Mouse (Mus musculus) heart, adult 2 months (tissue): ENCODE results near the gene Ergic3. TPM values are rescaled to one million over a fixed set of nuclear protein-coding genes. Genes with fewer than 3 reads are reported as not detected.

ENCODE experiments used
- DNase-seq, 2 experiments: peaks; one replicate each; pipeline ENCODE4 v3.0.0; 2021
- H3K27ac ChIP-seq: fragments of 200-600 bp; 2 replicates; pipeline ENCODE4 v1.8.1; 2022
- H3K27me3 ChIP-seq: fragments of 200-500 bp; 2 replicates; pipeline ENCODE4 v1.6.1; 2012; ENCODE audit warnings: mild to moderate bottlenecking, low read length, inconsistent platforms, mixed read lengths; ENCODE audit not compliant: control insufficient read depth, insufficient read depth
- H3K36me3 ChIP-seq: fragments of 200-500 bp; 2 replicates; pipeline ENCODE4 v1.6.1; 2012; ENCODE audit warnings: low read length, inconsistent platforms; ENCODE audit not compliant: control insufficient read depth, insufficient read depth
- H3K4me1 ChIP-seq: fragments of 200-500 bp; 2 replicates; pipeline ENCODE4 v1.6.1; 2011; ENCODE audit warnings: low read length; ENCODE audit not compliant: control insufficient read depth, insufficient read depth
- H3K4me3 ChIP-seq: fragments of 200-600 bp; 2 replicates; pipeline ENCODE4 v1.8.1; 2022
- H3K79me2 ChIP-seq: fragments of 200-500 bp; replicated peaks from 2 replicates; pipeline ENCODE4 v1.6.1; 2012; ENCODE audit warnings: mild to moderate bottlenecking, inconsistent platforms, low read length, moderate library complexity, mixed read lengths; ENCODE audit not compliant: control insufficient read depth, insufficient read depth
- H3K9ac ChIP-seq: fragments of 200-500 bp; 2 replicates; pipeline ENCODE4 v1.6.1; 2012; ENCODE audit warnings: low read depth, mild to moderate bottlenecking, control low read depth, inconsistent platforms, low read length, mixed read lengths
- CTCF ChIP-seq: fragments of 200-600 bp; IDR thresholded peaks from 2 replicates; pipeline ENCODE4 v1.8.1; 2022; ENCODE audit warnings: antibody characterized with exemption, mild to moderate bottlenecking, moderate library complexity
- EP300 ChIP-seq: fragments of 200-500 bp; IDR thresholded peaks from 2 replicates; pipeline ENCODE4 v1.6.1; 2011; ENCODE audit warnings: low read depth, low read length, control low read depth; ENCODE audit not compliant: insufficient read depth
- POLR2A ChIP-seq: fragments of 200-500 bp; IDR thresholded peaks from 2 replicates; pipeline ENCODE4 v1.6.1; 2011; ENCODE audit warnings: mild to moderate bottlenecking, low read depth, low read length, control low read depth; ENCODE audit not compliant: insufficient read depth
- WGBS: fragments of 180-500 bp; shearing (Covaris S2); methylation state at CpG from one replicate; pipeline ENCODE4 v1.1.7; 2018; 5-methylcytosine and 5-hydroxymethylcytosine counted together
- intact Hi-C: fragments of 180-260 bp; cut with DNase I; formaldehyde crosslinking; loops from one replicate; pipeline ENCODE4 v1.15.1; 2025
- polyA plus RNA-seq: library from polyadenylated mRNA; depleted of rRNA; stranded (reverse); fragments of >200 nt; gene quantifications from 2 replicates; pipeline ENCODE4 v1.2.3, GENCODE M21; 2012
- total RNA-seq, 2 experiments: library from RNA; stranded (reverse); gene quantifications; 2 replicates each; pipeline ENCODE4 v1.2.3; 2021

The Ergic3 gene
- total and polyA plus RNA-seq, 3 experiments = 60.1 to 104 (median 67.5) TPM

DNA sequence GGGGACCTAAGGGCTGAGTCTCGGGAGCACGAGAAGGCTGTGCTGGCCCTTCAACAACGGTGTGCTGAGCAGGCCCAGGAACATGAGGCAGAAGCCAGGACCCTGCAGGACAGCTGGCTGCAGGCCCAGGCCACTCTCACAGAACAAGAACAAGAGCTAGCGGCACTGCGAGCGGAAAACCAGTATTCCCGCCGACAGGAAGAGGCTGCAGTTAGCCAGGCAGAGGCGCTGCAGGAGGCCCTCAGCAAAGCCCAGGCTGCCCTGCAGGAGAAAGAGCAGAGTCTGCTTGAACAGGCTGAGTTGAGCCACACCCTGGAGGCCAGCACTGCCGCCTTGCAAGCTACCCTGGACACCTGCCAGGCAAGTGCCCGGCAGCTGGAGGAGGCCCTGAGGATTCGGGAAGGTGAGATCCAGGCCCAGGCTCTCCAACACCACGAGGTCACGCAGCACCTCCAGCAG lies 16.0 kb upstream of the Ergic3 start:
- TF ChIP-seq POLR2A (no peak), CTCF (peak; percentile 35), EP300 (no peak)
- no peaks in the 10 kb centered on the region for H3K79me2 ChIP-seq
- H3K4me3 ChIP-seq = no peak overlapping the region
- H3K36me3 ChIP-seq = no peaks in the 10 kb centered on the region
- peak; percentile 63 to 69 for DNase-seq
- intact Hi-C loops = no loop called here
- no peaks in the 10 kb centered on the region for H3K27me3 ChIP-seq
- H3K27ac ChIP-seq = no peak overlapping the region
- H3K9ac ChIP-seq = no peak overlapping the region; the same call in 1 of the 2 replicates
- H3K4me1 ChIP-seq = no peaks in the 10 kb centered on the region
- WGBS = 53% methylated on average over 14 of the region's 14 CpGs

DNA sequence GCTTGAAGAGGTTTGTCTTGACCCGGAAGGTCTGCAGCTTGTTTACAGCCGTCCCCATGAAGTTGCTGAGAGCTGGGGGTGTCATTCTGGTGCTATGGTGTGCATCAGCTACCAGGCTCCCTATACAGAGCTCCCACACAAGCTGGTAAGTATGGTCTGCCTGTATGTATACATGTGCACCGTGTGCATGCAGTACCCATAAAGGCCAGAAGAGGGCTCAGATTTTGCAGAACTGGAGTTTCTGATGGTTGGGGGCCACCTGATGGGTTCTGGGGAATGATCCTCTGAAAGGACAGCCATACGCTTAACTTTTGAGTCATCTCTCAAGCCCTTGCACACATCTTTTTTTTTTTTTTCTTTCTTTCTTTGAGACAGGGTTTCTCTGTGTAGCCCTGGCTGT lies 2.5 kb upstream of the Ergic3 start:
- Histone ChIP-seq H3K4me3 (no peak overlapping the region), H3K27ac (no peak overlapping the region), H3K27me3 (no peaks in the 10 kb centered on the region), H3K79me2 (no peaks in the 10 kb centered on the region), H3K36me3 (no peaks in the 10 kb centered on the region), H3K4me1 (peaks cover 2% of the 10 kb centered on the region; the same call in 1 of the 2 replicates), H3K9ac (no peak overlapping the region)
- DNase-seq = no peak
- TF ChIP-seq EP300 (no peak), POLR2A (no peak), CTCF (peak; percentile 48)
- intact Hi-C loops = loop anchor here (5.0 to 10.0 kb wide), 2 partner anchors 102 to 139 kb away; partner anchors contain the start of genes Nfs1 and Romo1
- 93% methylated on average over 4 of the region's 4 CpGs for WGBS

DNA sequence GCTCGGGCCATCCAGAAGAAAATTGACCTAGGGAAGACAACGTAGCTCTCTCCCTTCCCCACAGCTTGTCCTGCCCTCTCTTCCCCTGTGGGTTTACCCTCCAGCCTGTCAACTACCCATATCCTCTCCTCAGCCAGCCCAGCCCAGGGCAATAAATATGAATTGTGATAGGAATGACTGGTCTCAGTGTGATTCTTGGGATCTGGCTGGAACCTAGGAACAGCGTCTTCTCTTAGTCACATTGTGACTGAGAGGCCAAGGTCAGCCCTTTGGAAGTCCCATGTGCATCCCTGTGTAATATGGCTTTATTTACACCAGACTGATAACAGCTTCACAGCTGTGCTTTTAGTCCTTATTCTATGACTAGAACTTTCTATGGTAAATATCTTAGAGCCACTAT lies 10.3 kb downstream of the Ergic3 start:
- intact Hi-C loops = no loop called here

DNA sequence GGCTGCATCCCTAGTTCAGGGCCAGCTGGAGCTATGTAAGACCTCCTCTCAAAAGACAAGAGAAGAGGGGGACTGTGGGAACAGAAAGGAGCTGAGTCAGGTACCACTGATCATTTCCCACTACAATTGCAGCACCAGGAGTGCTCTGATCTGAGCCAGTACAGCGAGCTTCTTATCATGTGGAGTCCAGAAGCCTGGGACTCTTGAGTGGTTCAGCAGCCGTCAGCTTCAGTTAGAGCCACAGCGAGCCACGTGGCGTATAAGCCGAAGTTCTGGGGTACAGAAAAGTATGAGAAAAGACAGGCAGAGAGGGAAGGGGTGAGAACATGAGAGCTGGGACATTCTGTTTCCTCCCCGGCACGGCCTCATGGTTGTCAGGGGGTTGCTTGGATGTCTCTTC lies 13.4 kb downstream of the Ergic3 start:
- DNase-seq = no peak
- no peaks in the 10 kb centered on the region for H3K79me2 ChIP-seq
- 78% methylated on average over 8 of the region's 8 CpGs for WGBS
- no peak overlapping the region for H3K4me3 ChIP-seq
- no peaks in the 10 kb centered on the region for H3K27me3 ChIP-seq
- intact Hi-C loops = no loop called here
- no peak overlapping the region for H3K27ac ChIP-seq
- no peak overlapping the region for H3K9ac ChIP-seq
- no peaks in the 10 kb centered on the region for H3K4me1 ChIP-seq
- H3K36me3 ChIP-seq = no peaks in the 10 kb centered on the region
- no peak for TF ChIP-seq CTCF
- TF ChIP-seq EP300 = no peak
- TF ChIP-seq POLR2A = no peak

More for the DNA sequence above, 10.3 kb downstream of the Ergic3 start:
- no peak overlapping the region for H3K4me3 ChIP-seq
- no peaks in the 10 kb centered on the region for H3K36me3 ChIP-seq
- H3K79me2 ChIP-seq = no peaks in the 10 kb centered on the region
- H3K27ac ChIP-seq = no peak overlapping the region
- no peak for DNase-seq
- no peaks in the 10 kb centered on the region for H3K4me1 ChIP-seq
- no peak for TF ChIP-seq POLR2A
- TF ChIP-seq CTCF = no peak
- no peak for TF ChIP-seq EP300
- no peak overlapping the region for H3K9ac ChIP-seq
- no peaks in the 10 kb centered on the region for H3K27me3 ChIP-seq
- 87% methylated on average over 3 of the region's 3 CpGs for WGBS

DNA sequence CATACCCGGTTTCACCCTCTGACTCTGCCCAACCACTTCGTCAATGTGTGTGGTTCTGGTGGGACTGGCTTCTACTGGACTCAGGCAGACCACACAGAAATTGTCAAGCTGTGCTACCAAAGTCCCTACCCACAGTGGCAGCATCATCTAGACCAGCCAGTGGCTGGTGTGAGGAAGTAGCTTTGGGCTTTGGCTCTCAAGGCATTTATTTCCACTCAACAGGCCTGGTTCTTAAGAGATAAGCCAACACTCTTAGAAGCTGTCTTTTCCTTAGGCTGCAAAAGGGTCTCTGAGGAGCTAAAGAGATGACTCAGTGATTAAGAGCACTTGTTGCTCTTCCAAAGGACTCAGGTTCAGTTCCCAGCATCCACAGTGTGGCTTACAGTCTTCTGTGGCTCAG lies 13.9 kb downstream of the Ergic3 start:
- no peak for DNase-seq
- Histone ChIP-seq H3K9ac (no peak overlapping the region), H3K27ac (no peak overlapping the region), H3K4me1 (no peaks in the 10 kb centered on the region), H3K79me2 (no peaks in the 10 kb centered on the region), H3K4me3 (no peak overlapping the region), H3K36me3 (no peaks in the 10 kb centered on the region), H3K27me3 (no peaks in the 10 kb centered on the region)
- no peak for TF ChIP-seq POLR2A
- no peak for TF ChIP-seq EP300
- no peak for TF ChIP-seq CTCF
- intact Hi-C loops = no loop called here
- 88% methylated on average over 2 of the region's 2 CpGs for WGBS

DNA sequence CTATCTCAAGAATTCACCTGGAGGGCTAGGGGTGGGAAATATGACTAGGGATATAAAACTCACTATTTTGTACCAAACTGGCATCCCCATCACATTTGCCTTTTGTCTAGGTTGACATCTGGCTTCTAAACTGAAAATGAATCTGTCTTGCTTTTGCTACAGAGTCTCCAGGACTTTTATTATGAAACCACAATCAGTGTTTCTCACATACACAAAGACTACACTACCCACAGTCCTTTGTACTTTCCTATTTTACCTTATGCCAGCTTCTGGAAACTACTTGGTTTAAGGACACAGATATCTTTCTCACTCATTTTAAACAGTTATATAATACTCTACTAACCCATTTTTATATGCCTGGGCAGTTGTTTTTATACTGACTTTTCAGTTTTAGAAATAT lies 17.6 kb downstream of the Ergic3 start:
- intact Hi-C loops = no loop called here
- no peak for DNase-seq
- H3K27ac ChIP-seq = no peak overlapping the region

More for the DNA sequence above, 17.6 kb downstream of the Ergic3 start:
- Histone ChIP-seq H3K36me3 (no peaks in the 10 kb centered on the region), H3K27me3 (no peaks in the 10 kb centered on the region), H3K79me2 (no peaks in the 10 kb centered on the region), H3K4me3 (no peak overlapping the region), H3K4me1 (no peaks in the 10 kb centered on the region), H3K9ac (no peak overlapping the region)
- TF ChIP-seq CTCF (no peak), POLR2A (no peak), EP300 (no peak)
